Mouse (Mus musculus) brain, adult 10 weeks (tissue): ENCODE data around the gene 0610037L13Rik. TPM values are rescaled to one million over a fixed set of nuclear protein-coding genes. Genes with fewer than 3 reads are reported as not detected.

ENCODE experiments used
- polyA plus RNA-seq: library from polyadenylated mRNA; stranded (reverse); fragments of 350-450 nt; fragmentation: Illumina TruSeq; extraction: RNeasy Lipid Tissue Mini Kit (QIAGEN cat#74804); gene quantifications from one replicate; pipeline ENCODE4 v1.2.3, GENCODE M21; 2015; ENCODE audit warnings: low read depth, low replicate concordance

The 0610037L13Rik gene
- polyA plus RNA-seq: 89.4 TPM

GRCm38 (mm10) chr4:107889731-107890432 is at the start of gene 0610037L13Rik:
Gene 0610037L13Rik (plus strand): TSS chr4:107889813.

DNA sequence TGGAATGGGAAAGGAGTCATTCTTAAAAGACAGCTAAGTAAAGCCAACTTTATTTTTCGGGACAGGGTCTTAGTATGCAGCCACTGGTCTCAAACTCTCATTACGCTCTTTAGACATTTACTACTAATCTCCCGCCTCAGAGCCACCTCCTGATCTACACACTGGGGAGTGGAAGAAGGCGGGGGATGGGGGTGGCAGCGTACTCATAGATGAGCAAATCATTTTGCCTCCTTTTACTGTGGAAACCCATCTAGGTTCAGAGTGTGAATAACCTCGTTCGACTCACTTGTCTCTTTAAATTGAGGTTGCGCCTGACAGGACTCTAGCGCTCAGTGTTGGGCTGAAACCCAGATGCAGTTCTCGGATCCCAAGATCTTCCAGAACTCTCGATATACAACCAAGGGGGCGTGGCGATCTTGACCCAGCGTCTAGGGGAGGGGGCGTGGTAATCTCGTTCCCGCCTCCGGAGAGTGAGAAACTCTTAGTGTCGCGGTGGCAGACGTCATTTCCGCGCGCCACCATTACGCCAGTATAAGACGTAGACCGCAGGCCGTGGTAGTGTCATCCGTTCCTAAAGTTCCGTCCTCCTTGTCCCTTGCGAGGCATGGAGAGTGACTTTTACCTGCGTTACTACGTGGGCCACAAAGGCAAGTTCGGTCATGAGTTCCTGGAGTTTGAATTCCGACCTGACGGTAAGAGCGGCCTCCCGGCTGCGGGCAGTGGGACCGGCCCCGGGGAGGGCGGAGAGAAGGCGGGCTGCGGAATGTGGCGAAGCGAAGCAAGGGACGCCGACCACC is 10.2 kb upstream of the 0610037L13Rik start, which contains the start of gene Magoh:
Gene Magoh (plus strand): TSS at position 502 of the 797 bp plus-strand sequence.

DNA sequence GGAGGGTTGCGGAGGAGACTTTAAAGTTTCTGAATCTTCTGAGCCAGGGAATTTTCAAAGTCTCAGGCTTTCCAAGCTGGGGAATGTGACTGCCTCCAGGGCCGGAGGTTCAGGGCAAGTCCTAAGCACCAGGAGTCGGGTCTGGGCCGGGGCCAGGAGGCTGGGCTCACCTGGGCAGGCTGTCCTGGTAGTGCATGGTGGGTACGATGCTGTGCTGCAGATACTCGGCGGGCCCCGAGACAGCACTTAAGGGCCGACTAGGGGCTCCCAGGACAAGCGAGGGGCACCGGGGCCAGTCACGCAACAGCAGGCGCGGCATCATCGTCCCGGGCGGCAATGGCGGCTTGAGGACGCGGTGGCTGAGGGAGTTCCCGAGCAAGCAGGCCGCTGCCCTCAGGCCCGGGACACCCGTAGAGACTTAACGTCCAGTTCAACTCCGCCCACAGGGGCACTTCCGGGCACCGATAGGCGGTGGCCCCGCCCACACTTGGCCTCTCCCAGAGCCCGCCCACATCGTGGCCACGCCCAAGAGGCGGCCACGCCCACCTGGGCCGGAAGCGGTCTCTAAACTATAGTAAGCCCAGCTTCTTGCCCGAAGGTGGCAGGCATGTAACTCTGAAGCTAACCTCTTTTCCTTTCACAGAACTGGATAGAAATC is 33.7 kb downstream of the 0610037L13Rik start, which contains the start of gene Cpt2:
Gene Cpt2 (minus strand): TSS at position 466 of the 658 bp plus-strand sequence.

Other genes with a start within 250 kb of the 0610037L13Rik start
- 1.3 TPM for gene Dmrtb1, start 205.6 kb upstream of the 0610037L13Rik start, polyA plus RNA-seq
- 34.6 TPM for gene Lrp8, start 87.6 kb upstream of the 0610037L13Rik start, polyA plus RNA-seq
- gene Magoh, start 10.1 kb upstream of the 0610037L13Rik start, polyA plus RNA-seq: 81.9 TPM
- 7.5 TPM for gene Cpt2, start 33.8 kb downstream of the 0610037L13Rik start, polyA plus RNA-seq
- gene Slc1a7, start 78.5 kb downstream of the 0610037L13Rik start, polyA plus RNA-seq: not detected
- 3.0 TPM for gene Podn, start 206.6 kb downstream of the 0610037L13Rik start, polyA plus RNA-seq